In genomic region chr10:76326304-76327006, GRCm38 (mm10) we compare ENCODE assay signal across 9 mouse cellular contexts. TPM values are rescaled to one million over a fixed set of nuclear protein-coding genes. Genes with fewer than 3 reads are reported as not detected.
DNase-seq lines count a peak whose midpoint lies in the region; ATAC-seq and TF ChIP-seq lines count a peak whose summit lies in the region.
"Had no signal": no experiment of that assay in that cellular context is flagged by ENCODE, and none has a peak within 500 bp of the region (broad histone marks: within the 10 kb centered on the region; RNA-seq: fewer than 3 reads in every experiment).

No protein-coding gene starts in this region.

- no peak for TF ChIP-seq POLR2A in bone marrow, adult 2 months (IDR thresholded peaks at IDR 0.05; ENCODE audit: borderline replicate concordance, control insufficient read depth, low read depth, low read length)

- H3K27me3 ChIP-seq in midbrain, postnatal 0 days (ENCODE audit: insufficient read depth, low read length), result no peaks in the 10 kb centered on the region
- H3K27me3 ChIP-seq in midbrain, embryonic 15.5 days (replicated peaks), result no peaks in the 10 kb centered on the region
- H3K27me3 ChIP-seq: heart, embryonic 13.5 days had no signal

- 75% methylated on average over 6 of the region's 6 CpGs for WGBS in midbrain, postnatal 0 days
- WGBS in midbrain, embryonic 15.5 days, result 80% methylated on average over 6 of the region's 6 CpGs
- WGBS in bone marrow, adult 2 months, result 61% methylated on average over 6 of the region's 6 CpGs

- peak; percentile 21 for DNase-seq in cerebellum, adult 8-10 months
- no peak for DNase-seq in cerebellum, adult 11-12 months
- DNase-seq in midbrain, postnatal 0 days (ENCODE audit: low spot score), result peak; percentile 47
- DNase-seq in kidney, postnatal 4 days, result peak; percentile 68 to 71
- DNase-seq in spleen, postnatal 10 days (ENCODE audit: low spot score in 2 of 2), result peak; percentile 12 to 51
- DNase-seq in layer of hippocampus, adult 9-11 months, result no peak

- no peak overlapping the region for H3K4me2 ChIP-seq in midbrain, postnatal 0 days (ENCODE audit: low read depth, low read length, poor library complexity, severe bottlenecking)
- H3K4me2 ChIP-seq in midbrain, embryonic 15.5 days, result no peak overlapping the region
- H3K4me2 ChIP-seq: heart, embryonic 13.5 days had no signal

- H3K36me3 ChIP-seq in midbrain, postnatal 0 days (ENCODE audit: insufficient read depth, low read length), result peaks cover 4% of the 10 kb centered on the region; the same call in 1 of the 2 replicates
- H3K36me3 ChIP-seq in midbrain, embryonic 15.5 days (replicated peaks), result no peaks in the 10 kb centered on the region

- H3K9me3 ChIP-seq in midbrain, postnatal 0 days (ENCODE audit: low read length), result no peaks in the 10 kb centered on the region
- H3K9me3 ChIP-seq in midbrain, embryonic 15.5 days, result no peaks in the 10 kb centered on the region
- H3K9me3 ChIP-seq: heart, embryonic 13.5 days had no signal

- no peak overlapping the region for H3K4me3 ChIP-seq in midbrain, postnatal 0 days (ENCODE audit: low read depth, low read length)
- no peak overlapping the region for H3K4me3 ChIP-seq in midbrain, embryonic 15.5 days
- no peak overlapping the region for H3K4me3 ChIP-seq in bone marrow, adult 2 months (replicated peaks; ENCODE audit: control insufficient read depth, low read depth, low read length)
- H3K4me3 ChIP-seq: heart, embryonic 13.5 days had no signal

- ATAC-seq in midbrain, postnatal 0 days (ENCODE audit: low FRiP score), result no peak
- no peak for ATAC-seq in midbrain, embryonic 15.5 days (replicated peaks)

- H3K4me1 ChIP-seq in midbrain, postnatal 0 days (ENCODE audit: insufficient read depth, low read length), result no peaks in the 10 kb centered on the region
- H3K4me1 ChIP-seq in midbrain, embryonic 15.5 days, result no peaks in the 10 kb centered on the region
- no peaks in the 10 kb centered on the region for H3K4me1 ChIP-seq in bone marrow, adult 2 months (ENCODE audit: control insufficient read depth, insufficient read depth, low read length)

- TF ChIP-seq CTCF in midbrain, postnatal 0 days (IDR thresholded peaks at IDR 0.05), result peak; percentile 58
- TF ChIP-seq CTCF in bone marrow, adult 2 months (IDR thresholded peaks at IDR 0.05; ENCODE audit: control insufficient read depth, insufficient read depth, low read length), result peak; percentile 47

- no peak overlapping the region for H3K9ac ChIP-seq in midbrain, postnatal 0 days (replicated peaks; ENCODE audit: low read length, poor library complexity, severe bottlenecking)
- H3K9ac ChIP-seq in midbrain, embryonic 15.5 days, result no peak overlapping the region
- H3K9ac ChIP-seq: heart, embryonic 13.5 days had no signal

- no peak overlapping the region for H3K27ac ChIP-seq in midbrain, postnatal 0 days (ENCODE audit: low read depth, low read length)
- no peak overlapping the region for H3K27ac ChIP-seq in midbrain, embryonic 15.5 days
- H3K27ac ChIP-seq in bone marrow, adult 2 months (ENCODE audit: control insufficient read depth, insufficient read depth, low read depth, low read length, poor library complexity), result no peak overlapping the region
- H3K27ac ChIP-seq: heart, embryonic 13.5 days had no signal

RNA-seq across cellular contexts. Expression of gene Dip2a, which starts 18.6 kb away (rescaled TPM):
- total RNA-seq in midbrain, postnatal 0 days (2014; rRNA removed), result 57.0 and 60.7 TPM in 2 replicates
- 11.5 and 12.9 TPM in 2 replicates for polyA plus RNA-seq in midbrain, postnatal 0 days (2015; fragmentation: Nextera tagmentation; extraction: Ambion mirVana)
- polyA plus RNA-seq in midbrain, embryonic 15.5 days (2015; fragmentation: Nextera tagmentation; extraction: Ambion mirVana), result 19.3 and 20.1 TPM in 2 replicates
- polyA plus RNA-seq in bone marrow, adult 2 months (2011; ENCODE audit: insufficient read depth, insufficient read length, low replicate concordance, missing spikeins), result 1.9 and 2.0 TPM in 2 replicates

Comparison
In these comparisons a context has a peak if more than half of its experiments do, and no peak if none do; other contexts are left out.
1. DNase-seq: peak in cerebellum, adult 8-10 months (single experiment), midbrain, postnatal 0 days (single experiment), kidney, postnatal 4 days (2 of 2) and spleen, postnatal 10 days (2 of 2); none in cerebellum, adult 11-12 months (single experiment) and layer of hippocampus, adult 9-11 months (single experiment).